Mouse (Mus musculus) CD4-positive, CD25-positive, alpha-beta regulatory T cell, adult 4 months (primary cell): ENCODE results near the gene Nudt3. TPM values are rescaled to one million over a fixed set of nuclear protein-coding genes. Genes with fewer than 3 reads are reported as not detected.

Experiments used
- ATAC-seq: one replicate; pipeline ENCODE4 v1.8.0; 2017
- polyA plus RNA-seq, 2 experiments: library from polyadenylated mRNA; unstranded; fragments of 100-300 nt; shearing (Covaris generic); gene quantifications; one replicate each; pipeline ENCODE4 v1.2.1; 2017

The Nudt3 gene
- polyA plus RNA-seq, 2 experiments from 2014 or later = 14.5 to 27.5 TPM

DNA sequence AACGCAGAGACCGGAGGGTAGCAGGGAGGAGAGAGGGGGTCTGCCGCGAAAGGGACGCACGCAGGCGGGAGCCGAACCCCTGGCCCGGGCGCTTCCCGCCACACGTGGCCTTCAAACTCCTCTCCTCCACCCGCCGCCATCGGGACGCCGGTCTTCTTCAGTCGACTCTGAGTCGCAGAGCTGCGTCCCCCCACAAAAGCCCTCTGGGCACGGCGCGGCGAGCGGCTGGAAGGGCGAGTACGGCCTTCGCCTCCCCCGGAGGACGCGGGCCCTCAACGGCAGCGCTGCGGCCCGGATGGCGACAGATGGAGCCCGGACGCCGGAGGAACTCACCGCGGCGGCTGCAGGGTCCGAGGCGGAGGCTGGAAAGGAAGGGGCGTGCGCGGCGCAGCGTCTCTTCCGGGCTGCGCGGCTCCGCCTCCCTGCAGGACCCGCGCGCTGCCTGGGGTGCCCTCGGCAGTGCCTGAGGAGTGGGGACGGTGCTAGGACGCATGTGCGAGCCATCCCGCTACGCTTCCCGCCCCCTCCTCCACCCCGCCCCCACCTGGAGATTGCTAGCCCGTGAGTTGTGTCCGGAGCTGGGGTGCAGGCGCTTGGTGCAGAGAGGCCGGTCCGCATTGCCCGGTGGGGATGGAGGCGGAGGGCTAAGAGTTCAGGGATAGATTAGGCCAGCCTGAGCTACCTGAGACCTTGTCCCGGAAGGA, 11.7 kb upstream of the Nudt3 start, which contains the start of gene RPS10-NUDT3:
Gene RPS10-NUDT3, minus strand, starts transcription at position 352 of the 704 bp plus-strand sequence.
- peak; percentile 97 for ATAC-seq

GRCm38 (mm10) chr17:27629249-27630020, 6.1 kb upstream of the Nudt3 start:
- peak; percentile 81 for ATAC-seq

DNA sequence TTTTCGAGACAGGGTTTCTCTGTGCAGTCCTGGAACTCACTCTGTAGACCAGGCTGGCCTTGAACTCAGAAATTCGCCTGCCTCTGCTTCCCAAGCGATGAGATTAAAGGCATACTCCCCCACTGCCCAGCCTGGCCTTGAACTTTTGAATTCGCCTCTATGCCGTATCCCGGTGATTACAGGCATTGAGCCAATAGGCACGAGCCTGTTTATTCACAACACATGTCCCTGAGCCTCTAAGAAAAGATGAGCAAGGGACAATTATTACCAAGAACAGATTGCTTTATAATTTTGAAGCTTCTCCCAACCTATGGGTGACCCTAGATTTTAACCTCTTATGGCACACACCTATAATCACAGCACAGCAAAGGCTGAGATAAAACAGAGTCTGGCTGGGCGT, 5.1 kb upstream of the Nudt3 start:
- no peak for ATAC-seq

- ATAC-seq = no peak
These were observed 4.2 kb upstream of the Nudt3 start for GRCm38 (mm10) chr17:27627451-27627850.

GRCm38 (mm10) chr17:27626681-27627080, 3.4 kb upstream of the Nudt3 start:
- ATAC-seq = no peak

DNA sequence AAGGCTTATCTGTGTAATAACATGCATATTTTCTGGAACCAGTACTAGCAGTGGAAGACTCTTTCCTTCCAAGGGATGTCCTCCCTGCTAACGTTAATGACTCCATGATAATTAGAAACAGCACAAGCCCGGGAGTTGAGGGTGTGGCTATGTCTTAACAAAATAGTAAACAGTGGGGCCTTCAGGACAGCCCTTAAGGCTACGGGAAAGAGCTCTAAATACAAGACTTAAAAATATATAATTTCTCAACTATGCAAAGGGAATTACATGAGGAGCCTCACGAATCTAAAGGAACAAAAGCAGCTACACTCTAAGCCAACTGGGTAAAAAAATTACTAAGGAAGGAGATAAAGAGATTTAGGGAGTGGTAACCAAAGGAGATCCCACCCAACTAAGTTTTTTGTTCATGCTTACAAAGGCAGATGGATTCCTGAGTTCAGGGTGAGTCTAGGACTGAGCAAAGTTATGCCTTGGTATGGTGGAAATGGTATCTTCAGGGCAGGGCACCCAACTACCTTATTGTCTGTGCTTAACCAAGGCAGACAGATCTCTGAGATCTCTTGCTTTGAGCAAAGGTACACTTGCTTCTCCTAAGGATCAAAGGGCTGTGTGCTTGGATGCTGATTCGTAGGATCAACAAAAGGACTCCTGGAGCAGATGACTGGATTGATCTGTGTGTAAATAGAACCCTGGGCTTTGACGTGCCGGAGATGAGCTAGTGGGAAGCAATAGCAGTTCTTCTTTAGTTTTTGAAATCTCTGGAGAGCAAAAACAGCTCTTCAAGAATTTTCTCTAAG, 2.4 kb upstream of the Nudt3 start:
- ATAC-seq = no peak

DNA sequence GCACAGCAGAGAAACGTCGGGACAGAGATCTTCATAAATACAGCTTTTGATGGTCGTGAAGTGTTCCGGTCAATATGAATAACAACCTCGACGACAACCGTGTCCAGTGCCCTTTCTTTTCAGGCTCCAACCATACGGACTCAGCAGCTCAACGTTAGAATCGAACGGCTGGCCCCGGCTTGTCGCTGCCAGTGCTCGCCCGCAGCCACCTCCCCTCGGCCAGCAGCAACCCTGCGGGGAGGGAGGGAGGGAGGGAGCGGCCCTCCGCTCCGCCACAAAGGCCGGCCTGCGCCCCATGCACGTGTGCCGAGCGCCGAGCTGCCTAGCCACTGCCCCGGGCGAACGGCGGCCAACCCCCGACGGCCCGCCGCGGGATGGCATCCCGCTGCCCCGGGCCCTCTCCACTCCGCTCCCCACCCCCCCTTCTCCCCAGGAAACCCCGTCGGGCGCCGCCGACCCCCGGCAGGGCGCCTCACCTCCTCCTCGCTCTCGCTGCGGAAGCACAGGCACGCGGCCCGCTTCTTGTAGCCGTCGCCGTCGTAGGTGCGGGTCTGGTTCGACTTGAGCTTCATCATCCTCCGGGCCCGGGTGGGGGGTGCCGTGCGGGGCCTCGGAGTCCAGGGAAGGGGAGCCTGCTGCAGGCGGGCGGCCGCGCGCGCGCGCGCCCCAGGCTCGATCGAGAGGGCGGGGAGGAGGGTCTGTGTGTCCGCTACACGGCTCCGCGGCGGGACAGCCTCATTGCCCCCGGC, 510 bp downstream of the Nudt3 start:
- ATAC-seq = peak; percentile 29

GRCm38 (mm10) chr17:27621705-27622531, 1.4 kb downstream of the Nudt3 start:
- no peak for ATAC-seq

- ATAC-seq = no peak
These were observed 2.1 kb downstream of the Nudt3 start for GRCm38 (mm10) chr17:27621161-27621560.

GRCm38 (mm10) chr17:27615388-27615787, 7.9 kb downstream of the Nudt3 start:
- ATAC-seq = no peak

DNA sequence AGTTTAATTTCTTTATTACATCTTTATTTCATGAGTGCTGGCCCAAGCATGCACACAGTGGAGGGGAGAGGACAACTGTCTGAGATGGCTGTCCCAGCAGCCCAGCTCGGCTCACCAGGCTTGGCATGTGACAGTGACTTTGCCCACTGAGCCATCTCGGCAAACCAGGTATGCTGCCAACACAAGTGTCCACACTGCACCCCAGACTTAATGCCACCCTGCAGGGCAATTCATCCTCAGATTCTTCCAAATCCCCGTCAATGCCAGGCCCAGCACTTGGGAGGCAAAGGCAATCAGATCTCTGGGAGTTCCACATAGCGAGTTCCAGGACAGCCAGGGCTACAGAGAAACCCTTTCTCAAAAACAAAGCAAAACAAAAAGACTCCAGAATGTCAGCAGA, 10.3 kb downstream of the Nudt3 start:
- ATAC-seq = no peak

- no peak for ATAC-seq
These were observed 11.3 kb downstream of the Nudt3 start for GRCm38 (mm10) chr17:27611994-27612393.

DNA sequence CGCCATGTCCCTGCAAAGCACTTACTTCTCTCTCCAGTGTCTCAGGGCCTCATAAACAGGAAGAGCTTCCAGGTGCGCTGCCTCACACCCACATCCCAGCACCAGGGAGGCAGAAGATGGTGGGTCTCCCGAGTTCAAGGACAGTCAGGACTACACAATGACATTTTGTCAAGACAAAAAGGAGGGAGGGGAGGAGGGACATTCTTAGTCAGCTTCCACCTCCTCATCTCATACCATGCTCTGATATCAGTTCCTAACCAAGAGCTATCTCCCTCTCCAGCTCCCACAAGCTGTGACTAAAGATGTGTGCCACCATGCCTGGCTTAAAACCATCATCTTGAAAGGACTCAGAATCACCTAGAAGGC, 11.8 kb downstream of the Nudt3 start:
- ATAC-seq = no peak

GRCm38 (mm10) chr17:27610679-27611518, 12.4 kb downstream of the Nudt3 start:
- ATAC-seq = no peak

- ATAC-seq = no peak
These were observed 13.7 kb downstream of the Nudt3 start for GRCm38 (mm10) chr17:27609576-27609975.

- ATAC-seq = no peak
These were observed 19.6 kb downstream of the Nudt3 start for GRCm38 (mm10) chr17:27603522-27604234.

DNA sequence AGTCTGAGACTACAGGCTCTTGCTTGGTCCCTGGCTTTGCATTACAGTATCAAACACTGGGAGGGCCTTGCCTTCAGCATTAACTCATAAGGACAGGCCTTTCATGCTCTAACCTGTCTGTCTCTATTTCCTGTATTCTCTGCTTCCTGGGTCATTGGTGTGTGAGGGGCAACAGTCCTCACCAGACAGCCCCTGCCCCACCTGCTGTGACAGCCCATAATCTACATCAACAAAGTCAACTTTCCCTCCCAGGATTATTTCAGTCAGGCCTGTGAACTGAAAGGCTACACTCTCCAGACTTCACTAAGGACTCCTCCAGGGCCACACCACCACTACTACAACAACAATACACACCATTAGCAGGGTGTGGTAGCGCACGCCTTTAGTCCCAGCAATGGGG, 20.3 kb downstream of the Nudt3 start:
- no peak for ATAC-seq

GRCm38 (mm10) chr17:27600869-27601268, 22.4 kb downstream of the Nudt3 start:
- no peak for ATAC-seq

DNA sequence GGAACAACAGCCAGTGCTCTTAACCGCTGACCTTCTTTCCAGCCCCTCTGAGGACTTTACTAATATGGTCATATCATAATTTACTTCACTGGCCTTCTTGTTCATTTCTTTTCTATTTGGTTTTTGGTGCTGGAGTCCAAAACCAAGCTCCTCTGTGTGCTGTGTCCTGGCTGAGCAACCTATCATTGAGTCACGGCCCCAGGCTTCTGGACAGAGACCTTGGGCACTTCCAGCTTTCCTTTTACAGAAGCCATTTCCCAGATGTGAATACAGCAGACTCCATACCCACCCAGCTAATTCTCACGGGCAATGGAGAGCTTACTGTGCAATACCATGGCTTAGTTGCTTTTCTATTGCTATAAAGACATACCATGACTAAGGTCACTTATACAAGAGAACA, 23.0 kb downstream of the Nudt3 start:
- ATAC-seq = no peak
